24 mouse cellular contexts compared by ENCODE assay signal in the genomic region with DNA sequence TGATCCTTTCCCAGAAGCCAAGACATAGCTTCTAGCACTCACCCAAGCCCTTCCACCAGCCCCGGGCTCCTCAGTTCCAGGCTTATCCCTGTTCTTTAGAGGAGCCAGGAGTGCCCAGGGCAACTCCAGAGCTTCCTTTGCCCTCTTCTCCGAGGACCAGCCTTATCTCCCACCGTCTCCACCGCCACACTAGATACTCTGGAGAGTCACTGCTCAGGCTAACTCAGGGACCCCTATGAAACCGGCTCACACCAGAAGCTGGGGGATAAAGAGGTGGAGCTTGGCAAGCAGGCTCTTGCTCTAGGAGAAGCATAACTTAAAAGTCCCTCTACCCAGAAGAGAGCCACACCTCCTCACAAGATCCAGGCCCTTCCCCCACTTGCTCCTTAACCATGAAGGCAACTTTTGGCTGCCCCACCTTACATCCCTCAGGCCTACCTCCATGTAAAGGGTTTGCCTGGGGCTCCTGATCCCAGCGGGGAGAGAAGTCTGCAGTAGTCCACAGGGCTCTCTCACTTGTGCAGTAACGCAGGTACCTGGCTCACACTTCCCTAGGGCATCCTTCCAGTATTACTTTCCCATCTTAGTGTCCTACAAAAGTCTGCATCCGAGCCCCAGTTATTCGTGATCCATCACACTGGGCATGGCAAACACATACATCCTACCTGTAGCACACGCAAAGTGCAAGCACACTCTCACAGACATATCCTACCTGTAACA.
"Had no signal": no experiment of that assay in that cellular context is flagged by ENCODE, and none has a peak within 500 bp of the region (broad histone marks: within the 10 kb centered on the region; RNA-seq: fewer than 3 reads in every experiment).

No protein-coding gene starts in this region.

- H3K36me3 ChIP-seq: heart, embryonic 13.5 days; heart, embryonic 15.5 days; hindbrain, embryonic 13.5 days; hindbrain, embryonic 15.5 days; kidney, embryonic 15.5 days; limb, embryonic 13.5 days; limb, embryonic 15.5 days; liver, embryonic 12.5 days had no signal

- ATAC-seq: liver, embryonic 12.5 days had no signal

- H3K4me1 ChIP-seq: limb, embryonic 13.5 days had no signal

- H3K27ac ChIP-seq: heart, embryonic 13.5 days; heart, embryonic 15.5 days; hindbrain, embryonic 13.5 days; hindbrain, embryonic 15.5 days; hindbrain, postnatal 0 days; kidney, embryonic 15.5 days; kidney, postnatal 0 days; limb, embryonic 13.5 days; limb, embryonic 15.5 days; liver, embryonic 12.5 days; liver, embryonic 14.5 days had no signal

- H3K9me3 ChIP-seq: heart, embryonic 15.5 days; hindbrain, embryonic 13.5 days; hindbrain, embryonic 15.5 days; kidney, embryonic 15.5 days; limb, embryonic 13.5 days; limb, embryonic 15.5 days; liver, embryonic 12.5 days had no signal

- DNase-seq: gastrocnemius, postnatal 14 days; gastrocnemius, postnatal 36 days; heart, adult 18-20 months; heart, postnatal 14 days; heart, postnatal 36 days; kidney, adult 11 months; kidney, adult 2 months; kidney, adult 9 months; kidney, postnatal 14 days; kidney, postnatal 36 days; layer of hippocampus, adult 9-11 months; layer of hippocampus, postnatal 36 days had no signal

- H3K4me3 ChIP-seq: heart, embryonic 13.5 days; heart, embryonic 15.5 days; hindbrain, embryonic 13.5 days; hindbrain, embryonic 15.5 days; kidney, embryonic 15.5 days; limb, embryonic 13.5 days; limb, embryonic 15.5 days; liver, embryonic 12.5 days had no signal

- H3K27me3 ChIP-seq: hindbrain, embryonic 15.5 days; kidney, embryonic 15.5 days; limb, embryonic 13.5 days; limb, embryonic 15.5 days had no signal

- H3K4me2 ChIP-seq: heart, embryonic 11.5 days; heart, embryonic 13.5 days; heart, embryonic 15.5 days; hindbrain, embryonic 13.5 days; hindbrain, embryonic 15.5 days; kidney, embryonic 15.5 days; limb, embryonic 13.5 days; limb, embryonic 15.5 days; liver, embryonic 12.5 days had no signal

- H3K9ac ChIP-seq: heart, embryonic 13.5 days; heart, embryonic 15.5 days; hindbrain, embryonic 13.5 days; hindbrain, embryonic 15.5 days; kidney, embryonic 15.5 days; limb, embryonic 13.5 days; limb, embryonic 15.5 days; liver, embryonic 12.5 days; liver, embryonic 14.5 days had no signal
